10 mouse cellular contexts compared by ENCODE assay signal in the genomic region with DNA sequence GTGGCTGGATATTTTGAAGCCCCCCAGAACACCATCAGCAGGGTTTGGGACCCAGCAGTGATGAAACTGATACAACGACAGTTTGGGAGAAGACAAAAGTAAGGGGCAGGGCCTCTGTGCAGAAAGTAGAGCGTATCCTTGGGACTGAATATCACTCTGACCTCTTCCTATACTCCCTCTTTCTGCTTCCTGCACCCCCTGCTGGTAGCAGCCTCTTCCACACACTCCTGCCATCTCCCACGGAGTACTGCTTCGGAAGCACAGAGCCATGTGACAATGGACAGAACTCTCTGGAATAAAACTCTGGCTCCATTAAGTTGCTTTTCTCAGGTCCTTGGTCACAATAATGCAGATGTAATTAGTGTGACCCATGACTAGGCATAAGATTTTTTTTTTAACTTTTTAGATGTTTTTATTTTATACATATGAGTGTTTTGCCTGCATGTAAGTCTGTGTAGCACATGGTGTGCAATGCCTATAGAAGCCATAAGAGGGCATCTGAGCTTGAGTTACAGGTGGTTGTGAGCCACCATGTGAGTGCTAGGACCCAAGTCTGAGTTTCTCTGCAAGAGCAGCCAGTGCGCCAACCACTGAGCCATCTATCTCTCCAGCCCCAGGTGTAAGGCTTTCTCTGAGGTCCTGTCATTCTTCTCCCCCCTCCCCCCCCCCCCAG.
DNase-seq lines count a peak whose midpoint lies in the region; TF ChIP-seq lines count a peak whose summit lies in the region.
"Had no signal": no experiment of that assay in that cellular context is flagged by ENCODE, and none has a peak within 500 bp of the region (broad histone marks: within the 10 kb centered on the region; RNA-seq: fewer than 3 reads in every experiment).

No protein-coding gene starts in this region.

- no peak overlapping the region for H3K27ac ChIP-seq in heart, adult 2 months
- H3K27ac ChIP-seq in thymus, adult 2 months (ENCODE audit: control insufficient read depth, insufficient read depth, low read length) = no peak overlapping the region
- no peak overlapping the region for H3K27ac ChIP-seq in bone marrow, adult 2 months (ENCODE audit: control insufficient read depth, insufficient read depth, low read depth, low read length, poor library complexity)
- no peak overlapping the region for H3K27ac ChIP-seq in small intestine, adult 2 months (ENCODE audit: insufficient read depth, low read depth, low read length)
- H3K27ac ChIP-seq: macrophage had no signal

- no peaks in the 10 kb centered on the region for H3K79me2 ChIP-seq in heart, adult 2 months (replicated peaks; ENCODE audit: control insufficient read depth, insufficient read depth, low read length)

- TF ChIP-seq POLR2A in heart, adult 2 months (IDR thresholded peaks at IDR 0.05; ENCODE audit: insufficient read depth, low read depth, low read length) = no peak
- TF ChIP-seq POLR2A in thymus, adult 2 months (IDR thresholded peaks at IDR 0.05; ENCODE audit: control insufficient read depth, extremely low read depth, insufficient read depth, low read length, poor library complexity) = no peak
- TF ChIP-seq POLR2A in bone marrow, adult 2 months (IDR thresholded peaks at IDR 0.05; ENCODE audit: borderline replicate concordance, control insufficient read depth, low read depth, low read length) = no peak
- TF ChIP-seq POLR2A in small intestine, adult 2 months (IDR thresholded peaks at IDR 0.05; ENCODE audit: low read depth, low read length) = no peak

- H3K4me3 ChIP-seq in heart, adult 2 months = no peak overlapping the region
- no peak overlapping the region for H3K4me3 ChIP-seq in thymus, adult 2 months (ENCODE audit: control insufficient read depth, insufficient read depth, low read length)
- no peak overlapping the region for H3K4me3 ChIP-seq in bone marrow, adult 2 months (replicated peaks; ENCODE audit: control insufficient read depth, low read depth, low read length)
- no peak overlapping the region for H3K4me3 ChIP-seq in small intestine, adult 2 months (ENCODE audit: low read depth, low read length)

- peak; percentile 62 for TF ChIP-seq CTCF in heart, adult 2 months (IDR thresholded peaks at IDR 0.05)
- no peak for TF ChIP-seq CTCF in thymus, adult 2 months (IDR thresholded peaks at IDR 0.05; ENCODE audit: borderline replicate concordance, control insufficient read depth, extremely low read depth, insufficient read depth, low read length, poor library complexity)
- peak; percentile 25; the same call in 1 of the 2 replicates for TF ChIP-seq CTCF in bone marrow, adult 2 months (IDR thresholded peaks at IDR 0.05; ENCODE audit: control insufficient read depth, insufficient read depth, low read length)
- peak; percentile 38; the same call in 1 of the 2 replicates for TF ChIP-seq CTCF in small intestine, adult 2 months (IDR thresholded peaks at IDR 0.05; ENCODE audit: extremely low read depth, insufficient read length, insufficient replicate concordance, low read depth, low read length)

- no peaks in the 10 kb centered on the region for H3K36me3 ChIP-seq in heart, adult 2 months (ENCODE audit: control insufficient read depth, insufficient read depth, low read length)
- peaks cover 6% of the 10 kb centered on the region; the same call in 1 of the 2 replicates for H3K36me3 ChIP-seq in thymus, adult 2 months (ENCODE audit: control insufficient read depth, insufficient read depth, low read length)
- peaks cover 22% of the 10 kb centered on the region for H3K36me3 ChIP-seq in small intestine, adult 2 months (ENCODE audit: control insufficient read depth, insufficient read depth, low read length)

- 0 out of 2 replicates have a peak, but pooled peaks cover 1% of the 10 kb centered on the region for H3K4me1 ChIP-seq in heart, adult 2 months (ENCODE audit: control insufficient read depth, insufficient read depth, low read length)
- peaks cover 9% of the 10 kb centered on the region for H3K4me1 ChIP-seq in thymus, adult 2 months (replicated peaks; ENCODE audit: control insufficient read depth, insufficient read depth, low read length)
- no peaks in the 10 kb centered on the region; the same call in 1 of the 2 replicates for H3K4me1 ChIP-seq in bone marrow, adult 2 months (ENCODE audit: control insufficient read depth, insufficient read depth, low read length)
- peaks cover 9% of the 10 kb centered on the region; the same call in 1 of the 2 replicates for H3K4me1 ChIP-seq in small intestine, adult 2 months (ENCODE audit: control insufficient read depth, insufficient read depth, insufficient read length, low read length)

- no peak for TF ChIP-seq EP300 in heart, adult 2 months (IDR thresholded peaks at IDR 0.05; ENCODE audit: insufficient read depth, low read depth, low read length)

- intact Hi-C loops in heart, adult 2 months (cut with DNase I) = loop anchor here (5.0 kb wide), 1 partner anchor 108 kb away; no protein-coding TSS in a partner anchor

- DNase-seq in heart, adult 2 months = peak in 1 of 2 experiments; percentile 39
- no peak for DNase-seq in heart, adult 8-10 months (ENCODE audit: low spot score)
- peak; percentile 8 for DNase-seq in thymus, adult 2 months
- no peak for DNase-seq in thymus, postnatal 36 days
- no peak for DNase-seq in layer of hippocampus, adult 18-20 months (ENCODE audit: low spot score in 2 of 2)
- no peak for DNase-seq in neural tube, embryonic 10.5 days (ENCODE audit: extremely low spot score, low spot score)

- no peaks in the 10 kb centered on the region for H3K27me3 ChIP-seq in heart, adult 2 months (ENCODE audit: control insufficient read depth, insufficient read depth, low read length)
- H3K27me3 ChIP-seq in thymus, adult 2 months (ENCODE audit: control insufficient read depth, insufficient read depth, low read length) = no peaks in the 10 kb centered on the region
- H3K27me3 ChIP-seq in small intestine, adult 2 months (ENCODE audit: control insufficient read depth, insufficient read depth, low read length) = no peaks in the 10 kb centered on the region
- H3K27me3 ChIP-seq: Patski had no signal

- 86% methylated on average over 5 of the region's 5 CpGs for WGBS in heart, adult 2 months
- WGBS in thymus, adult 2 months = over 99% methylated on average over 5 of the region's 5 CpGs
- 96% methylated on average over 5 of the region's 5 CpGs for WGBS in bone marrow, adult 2 months
- WGBS in small intestine, adult 2 months = 92% methylated on average over 5 of the region's 5 CpGs

- no peak overlapping the region for H3K9ac ChIP-seq in heart, adult 2 months (ENCODE audit: low read depth, low read length)
